Mouse (Mus musculus): ENCODE measurements around the gene Eml2. TPM values are rescaled to one million over a fixed set of nuclear protein-coding genes. Genes with fewer than 3 reads are reported as not detected.

Eml2 gene
- total RNA-seq, 1 experiment: 29.8 TPM

- in situ Hi-C loops (cut with MboI; ENCODE audit: low sequenced_read_pairs in 2 of 2, unreplicated experiment in 2 of 2): no loop called here
- DNase-seq (ENCODE audit: low read depth, low spot score): peak; percentile 96
These were observed 44.8 kb upstream of the Eml2 start for GRCm38 (mm10) chr7:19131324-19131848.

GRCm38 (mm10) chr7:19136168-19136567 is 40.1 kb upstream of the Eml2 start:
- in situ Hi-C loops (cut with MboI; ENCODE audit: low sequenced_read_pairs in 2 of 2, unreplicated experiment in 2 of 2): no loop called here
- H3K36me3 ChIP-seq (ENCODE audit: control insufficient read depth, insufficient read depth, low read length, poor library complexity, severe bottlenecking): peaks cover 16% of the 10 kb centered on the region; the same call in 1 of the 2 replicates
- DNase-seq (ENCODE audit: low read depth, low spot score): no peak

More at GRCm38 (mm10) chr7:19131324-19131848, 44.8 kb upstream of the Eml2 start:
- H3K9me3 ChIP-seq (ENCODE audit: control insufficient read depth, insufficient read depth, low read depth, low read length): no peaks in the 10 kb centered on the region
- TF ChIP-seq ZNF384 (IDR thresholded peaks at IDR 0.05; ENCODE audit: low read depth, low read length): no peak
- no peak for TF ChIP-seq ZC3H11A (IDR thresholded peaks at IDR 0.05; ENCODE audit: borderline replicate concordance, low read depth, low read length)
- TF ChIP-seq HCFC1 (IDR thresholded peaks at IDR 0.05; ENCODE audit: borderline replicate concordance, insufficient read depth, low read length): peak; percentile 73; the same call in 1 of the 2 replicates
- TF ChIP-seq CHD2 (IDR thresholded peaks at IDR 0.05; ENCODE audit: low read depth, low read length): 0 out of 2 replicates have a peak, but pooled peaks have one; percentile 42
- H3K36me3 ChIP-seq (ENCODE audit: control insufficient read depth, insufficient read depth, low read length, poor library complexity, severe bottlenecking): peaks cover 4% of the 10 kb centered on the region; the same call in 1 of the 2 replicates
- H3K4me3 ChIP-seq (ENCODE audit: insufficient read depth in 1 of 2, low read depth in 1 of 2, low read length in 2 of 2, poor library complexity in 1 of 2, severe bottlenecking in 1 of 2): peak overlapping the region; percentile 35 to 70
- H3K27ac ChIP-seq (ENCODE audit: insufficient read depth, low read depth, low read length, poor library complexity, severe bottlenecking): no peak overlapping the region
- H3K9ac ChIP-seq (ENCODE audit: insufficient read depth, low read depth, low read length, poor library complexity, severe bottlenecking): peak overlapping the region; percentile 48; the same call in 1 of the 2 replicates
- H3K4me1 ChIP-seq (ENCODE audit: control insufficient read depth in 2 of 2, insufficient read depth in 2 of 2, low read length in 2 of 2, poor library complexity in 1 of 2): peaks cover 5 to 10% of the 10 kb centered on the region in 2 experiments; a peak in 1 of 4 replicates

GRCm38 (mm10) chr7:19136673-19137334 is 39.4 kb upstream of the Eml2 start:
- H3K36me3 ChIP-seq (ENCODE audit: control insufficient read depth, insufficient read depth, low read length, poor library complexity, severe bottlenecking): peaks cover 16% of the 10 kb centered on the region; the same call in 1 of the 2 replicates
- in situ Hi-C loops (cut with MboI; ENCODE audit: low sequenced_read_pairs in 2 of 2, unreplicated experiment in 2 of 2): no loop called here
- H3K27ac ChIP-seq (ENCODE audit: insufficient read depth, low read depth, low read length, poor library complexity, severe bottlenecking): no peak overlapping the region
- no peak for TF ChIP-seq HCFC1 (IDR thresholded peaks at IDR 0.05; ENCODE audit: borderline replicate concordance, insufficient read depth, low read length)
- TF ChIP-seq CHD2 (IDR thresholded peaks at IDR 0.05; ENCODE audit: low read depth, low read length): no peak
- TF ChIP-seq ZC3H11A (IDR thresholded peaks at IDR 0.05; ENCODE audit: borderline replicate concordance, low read depth, low read length): no peak
- no peak for TF ChIP-seq MAFK (IDR thresholded peaks at IDR 0.05; ENCODE audit: insufficient read depth, low read depth, low read length)
- no peak for TF ChIP-seq ZNF384 (IDR thresholded peaks at IDR 0.05; ENCODE audit: low read depth, low read length)
- no peak for DNase-seq (ENCODE audit: low read depth, low spot score)
- H3K9ac ChIP-seq (ENCODE audit: insufficient read depth, low read depth, low read length, poor library complexity, severe bottlenecking): peak overlapping the region; percentile 42
- H3K4me3 ChIP-seq (ENCODE audit: insufficient read depth in 1 of 2, low read depth in 1 of 2, low read length in 2 of 2, poor library complexity in 1 of 2, severe bottlenecking in 1 of 2): peak overlapping the region in 1 of 2 experiments; percentile 26; a peak in 2 of 4 replicates
- no peaks in the 10 kb centered on the region for H3K9me3 ChIP-seq (ENCODE audit: control insufficient read depth, insufficient read depth, low read depth, low read length)
- peaks cover 2 to 23% of the 10 kb centered on the region in 2 experiments; a peak in 2 of 4 replicates for H3K4me1 ChIP-seq (ENCODE audit: control insufficient read depth in 2 of 2, insufficient read depth in 2 of 2, low read length in 2 of 2, poor library complexity in 1 of 2)

More at GRCm38 (mm10) chr7:19136168-19136567, 40.1 kb upstream of the Eml2 start:
- Histone ChIP-seq H3K9me3 (ENCODE audit: control insufficient read depth, insufficient read depth, low read depth, low read length) (no peaks in the 10 kb centered on the region), H3K9ac (ENCODE audit: insufficient read depth, low read depth, low read length, poor library complexity, severe bottlenecking) (peak overlapping the region; percentile 42; the same call in 1 of the 2 replicates), H3K27ac (ENCODE audit: insufficient read depth, low read depth, low read length, poor library complexity, severe bottlenecking) (no peak overlapping the region), H3K4me1 (ENCODE audit: control insufficient read depth in 2 of 2, insufficient read depth in 2 of 2, low read length in 2 of 2, poor library complexity in 1 of 2) (peaks cover 2 to 23% of the 10 kb centered on the region in 2 experiments; a peak in 2 of 4 replicates), H3K4me3 (ENCODE audit: insufficient read depth in 1 of 2, low read depth in 1 of 2, low read length in 2 of 2, poor library complexity in 1 of 2, severe bottlenecking in 1 of 2) (no peak overlapping the region; a peak in 1 of 4 replicates)
- TF ChIP-seq ZNF384 (IDR thresholded peaks at IDR 0.05; ENCODE audit: low read depth, low read length) (no peak), HCFC1 (IDR thresholded peaks at IDR 0.05; ENCODE audit: borderline replicate concordance, insufficient read depth, low read length) (no peak), CHD2 (IDR thresholded peaks at IDR 0.05; ENCODE audit: low read depth, low read length) (no peak), ZC3H11A (IDR thresholded peaks at IDR 0.05; ENCODE audit: borderline replicate concordance, low read depth, low read length) (no peak), MAFK (IDR thresholded peaks at IDR 0.05; ENCODE audit: insufficient read depth, low read depth, low read length) (no peak)

GRCm38 (mm10) chr7:19137380-19137779 is 38.8 kb upstream of the Eml2 start:
- Histone ChIP-seq H3K36me3 (ENCODE audit: control insufficient read depth, insufficient read depth, low read length, poor library complexity, severe bottlenecking) (peaks cover 16% of the 10 kb centered on the region; the same call in 1 of the 2 replicates), H3K4me1 (ENCODE audit: control insufficient read depth in 2 of 2, insufficient read depth in 2 of 2, low read length in 2 of 2, poor library complexity in 1 of 2) (peaks cover 0 to 21% of the 10 kb centered on the region in 2 experiments; a peak in 2 of 4 replicates), H3K4me3 (ENCODE audit: insufficient read depth in 1 of 2, low read depth in 1 of 2, low read length in 2 of 2, poor library complexity in 1 of 2, severe bottlenecking in 1 of 2) (no peak overlapping the region), H3K9me3 (ENCODE audit: control insufficient read depth, insufficient read depth, low read depth, low read length) (no peaks in the 10 kb centered on the region), H3K27ac (ENCODE audit: insufficient read depth, low read depth, low read length, poor library complexity, severe bottlenecking) (no peak overlapping the region), H3K9ac (ENCODE audit: insufficient read depth, low read depth, low read length, poor library complexity, severe bottlenecking) (0 out of 2 replicates have a peak overlapping the region, but pooled peaks have one; percentile 42)
- DNase-seq (ENCODE audit: low read depth, low spot score): no peak
- in situ Hi-C loops (cut with MboI; ENCODE audit: low sequenced_read_pairs in 2 of 2, unreplicated experiment in 2 of 2): no loop called here
- TF ChIP-seq ZC3H11A (IDR thresholded peaks at IDR 0.05; ENCODE audit: borderline replicate concordance, low read depth, low read length) (no peak), ZNF384 (IDR thresholded peaks at IDR 0.05; ENCODE audit: low read depth, low read length) (peak; percentile 94)
